Mouse (Mus musculus) heart, postnatal 10 days (tissue): ENCODE data around the gene Ascc1. TPM values are rescaled to one million over a fixed set of nuclear protein-coding genes. Genes with fewer than 3 reads are reported as not detected.

Source experiments
- DNase-seq, 2 experiments: peaks; one replicate each; pipeline ENCODE4 v3.0.0; 2021
- intact Hi-C: fragments of 180-260 bp; cut with DNase I; formaldehyde crosslinking; loops from one replicate; pipeline ENCODE4 v1.15.1; 2025
- total RNA-seq, 2 experiments: library from RNA; stranded (reverse); gene quantifications; 2 replicates each; pipeline ENCODE4 v1.2.3; 2021

Gene Ascc1
- total RNA-seq, 2 experiments from 2014 or later = 20.8 to 22.8 TPM

- intact Hi-C loops = loop anchor here (2.0 kb wide), 3 partner anchors 53 to 109 kb away; partner anchors contain the start of gene Ddit4
- no peak for DNase-seq
Observed at GRCm38 (mm10) chr10:60003847-60004246, 1.2 kb downstream of the Ascc1 start.

GRCm38 (mm10) chr10:60005264-60005663, 2.7 kb downstream of the Ascc1 start:
- no peak for DNase-seq

GRCm38 (mm10) chr10:60009115-60009514, 6.5 kb downstream of the Ascc1 start:
- no peak for DNase-seq
- intact Hi-C loops = no loop called here

More at GRCm38 (mm10) chr10:60005264-60005663, 2.7 kb downstream of the Ascc1 start:
- intact Hi-C loops = no loop called here

GRCm38 (mm10) chr10:60016223-60016622, 13.6 kb downstream of the Ascc1 start:
- intact Hi-C loops = no loop called here
- no peak for DNase-seq

- DNase-seq = no peak
Observed at GRCm38 (mm10) chr10:60019299-60019698, 16.7 kb downstream of the Ascc1 start.

GRCm38 (mm10) chr10:60023751-60024150, 21.1 kb downstream of the Ascc1 start:
- intact Hi-C loops = no loop called here
- DNase-seq = no peak

More at GRCm38 (mm10) chr10:60019299-60019698, 16.7 kb downstream of the Ascc1 start:
- intact Hi-C loops = no loop called here

GRCm38 (mm10) chr10:60026759-60027395, 24.3 kb downstream of the Ascc1 start:
- intact Hi-C loops = no loop called here

GRCm38 (mm10) chr10:60027619-60028084, 25.0 kb downstream of the Ascc1 start:
- intact Hi-C loops = no loop called here
- DNase-seq = no peak

More at GRCm38 (mm10) chr10:60026759-60027395, 24.3 kb downstream of the Ascc1 start:
- no peak for DNase-seq

- intact Hi-C loops = no loop called here
- DNase-seq = no peak
Observed at GRCm38 (mm10) chr10:60028181-60028580, 25.6 kb downstream of the Ascc1 start.

- intact Hi-C loops = no loop called here
- DNase-seq = no peak
Observed at GRCm38 (mm10) chr10:60028979-60029378, 26.4 kb downstream of the Ascc1 start.

GRCm38 (mm10) chr10:60029387-60029786, 26.8 kb downstream of the Ascc1 start:
- intact Hi-C loops = no loop called here
- DNase-seq = no peak

GRCm38 (mm10) chr10:60031562-60031961, 29.0 kb downstream of the Ascc1 start:
- peak; percentile 15 to 16 for DNase-seq
- intact Hi-C loops = no loop called here

- no peak for DNase-seq
- intact Hi-C loops = no loop called here
Observed at GRCm38 (mm10) chr10:60031985-60032384, 29.4 kb downstream of the Ascc1 start.

GRCm38 (mm10) chr10:60032622-60033021, 30.0 kb downstream of the Ascc1 start:
- intact Hi-C loops = no loop called here

GRCm38 (mm10) chr10:60033064-60033463, 30.5 kb downstream of the Ascc1 start:
- intact Hi-C loops = no loop called here
- DNase-seq = no peak

More at GRCm38 (mm10) chr10:60032622-60033021, 30.0 kb downstream of the Ascc1 start:
- DNase-seq = no peak

GRCm38 (mm10) chr10:60034621-60035020, 32.0 kb downstream of the Ascc1 start:
- DNase-seq = no peak
- intact Hi-C loops = no loop called here

GRCm38 (mm10) chr10:60035744-60036143, 33.1 kb downstream of the Ascc1 start:
- intact Hi-C loops = no loop called here
- no peak for DNase-seq

- intact Hi-C loops = no loop called here
Observed at GRCm38 (mm10) chr10:60042350-60042922, 39.8 kb downstream of the Ascc1 start.

GRCm38 (mm10) chr10:60046696-60047095, 44.1 kb downstream of the Ascc1 start:
- peak in 1 of 2 experiments; percentile 25 for DNase-seq
- intact Hi-C loops = no loop called here

More at GRCm38 (mm10) chr10:60042350-60042922, 39.8 kb downstream of the Ascc1 start:
- DNase-seq = no peak

GRCm38 (mm10) chr10:60050581-60050980, 48.0 kb downstream of the Ascc1 start:
- no peak for DNase-seq
- intact Hi-C loops = no loop called here

GRCm38 (mm10) chr10:60053073-60053472, 50.5 kb downstream of the Ascc1 start:
- no peak for DNase-seq
- intact Hi-C loops = no loop called here

GRCm38 (mm10) chr10:60062173-60062572, 59.6 kb downstream of the Ascc1 start:
- no peak for DNase-seq
- intact Hi-C loops = no loop called here
